ENCODE assay signal across 8 mouse cellular contexts in genomic region chr11:50226406-50226805, GRCm38 (mm10). TPM values are rescaled to one million over a fixed set of nuclear protein-coding genes. Genes with fewer than 3 reads are reported as not detected.
A peak's percentile ranks its signal among the peaks of the same experiment; 100 is the strongest.
DNase-seq lines count a peak whose midpoint lies in the region; ATAC-seq and TF ChIP-seq lines count a peak whose summit lies in the region.

No protein-coding gene starts in this region.

- H3K36me3 ChIP-seq in lung, embryonic 14.5 days (ENCODE audit: insufficient read depth): 0 out of 2 replicates have a peak, but pooled peaks cover 5% of the 10 kb centered on the region
- peaks cover 3% of the 10 kb centered on the region; the same call in 1 of the 2 replicates for H3K36me3 ChIP-seq in embryonic facial prominence, embryonic 15.5 days
- no peaks in the 10 kb centered on the region for H3K36me3 ChIP-seq in intestine, embryonic 15.5 days
- 0 out of 2 replicates have a peak, but pooled peaks cover 3% of the 10 kb centered on the region for H3K36me3 ChIP-seq in neural tube, embryonic 14.5 days (ENCODE audit: control insufficient read depth, insufficient read depth, low read length)

- no peak for ATAC-seq in lung, embryonic 14.5 days (ENCODE audit: insufficient read depth)
- no peak for ATAC-seq in embryonic facial prominence, embryonic 15.5 days (ENCODE audit: insufficient number of reproducible peaks, low FRiP score, low TSS enrichment, low read depth)
- no peak for ATAC-seq in intestine, embryonic 15.5 days
- no peak for ATAC-seq in neural tube, embryonic 14.5 days (ENCODE audit: low read depth)
- ATAC-seq in CD4-positive, CD25-positive, alpha-beta regulatory T cell, adult 4 months: no peak

- peak overlapping the region; percentile 89; the same call in 1 of the 2 replicates for H3K27ac ChIP-seq in lung, embryonic 14.5 days (ENCODE audit: low read depth)
- no peak overlapping the region for H3K27ac ChIP-seq in embryonic facial prominence, embryonic 15.5 days (replicated peaks)
- H3K27ac ChIP-seq in intestine, embryonic 15.5 days: 0 out of 2 replicates have a peak overlapping the region, but pooled peaks have one; percentile 91
- peak overlapping the region; percentile 93; the same call in 1 of the 2 replicates for H3K27ac ChIP-seq in neural tube, embryonic 14.5 days (ENCODE audit: low read depth, low read length)

- H3K4me3 ChIP-seq in lung, embryonic 14.5 days (ENCODE audit: low read depth, low read length): peak overlapping the region; percentile 87
- peak overlapping the region; percentile 86 for H3K4me3 ChIP-seq in embryonic facial prominence, embryonic 15.5 days (replicated peaks)
- peak overlapping the region; percentile 95 for H3K4me3 ChIP-seq in intestine, embryonic 15.5 days (replicated peaks)
- H3K4me3 ChIP-seq in neural tube, embryonic 14.5 days (ENCODE audit: low read depth, low read length): peak overlapping the region; percentile 84

- TF ChIP-seq CTCF in lung, embryonic 14.5 days (IDR thresholded peaks at IDR 0.05; ENCODE audit: low read depth): no peak

- peak overlapping the region; percentile 89 for H3K4me2 ChIP-seq in lung, embryonic 14.5 days
- peak overlapping the region; percentile 93 for H3K4me2 ChIP-seq in embryonic facial prominence, embryonic 15.5 days (replicated peaks)
- H3K4me2 ChIP-seq in intestine, embryonic 15.5 days (replicated peaks): peak overlapping the region; percentile 94
- H3K4me2 ChIP-seq in neural tube, embryonic 14.5 days (ENCODE audit: low read depth, low read length): peak overlapping the region; percentile 97

- H3K4me1 ChIP-seq in lung, embryonic 14.5 days (ENCODE audit: insufficient read depth): peaks cover 24% of the 10 kb centered on the region
- H3K4me1 ChIP-seq in embryonic facial prominence, embryonic 15.5 days: peaks cover 47% of the 10 kb centered on the region
- peaks cover 42% of the 10 kb centered on the region for H3K4me1 ChIP-seq in intestine, embryonic 15.5 days (replicated peaks)
- H3K4me1 ChIP-seq in neural tube, embryonic 14.5 days (ENCODE audit: control insufficient read depth, insufficient read depth, low read length): peaks cover 34% of the 10 kb centered on the region

- no peak for DNase-seq in lung, embryonic 14.5 days
- no peak for DNase-seq in lung, postnatal 14 days
- no peak for DNase-seq in ovary, postnatal 36 days (ENCODE audit: low spot score)
- no peak for DNase-seq in right cerebral cortex, adult 18-20 months

- H3K9ac ChIP-seq in lung, embryonic 14.5 days: peak overlapping the region; percentile 89
- no peak overlapping the region for H3K9ac ChIP-seq in embryonic facial prominence, embryonic 15.5 days
- peak overlapping the region; percentile 94 for H3K9ac ChIP-seq in intestine, embryonic 15.5 days
- peak overlapping the region; percentile 97 for H3K9ac ChIP-seq in neural tube, embryonic 14.5 days (replicated peaks; ENCODE audit: low read depth, low read length)

- H3K9me3 ChIP-seq in lung, embryonic 14.5 days (ENCODE audit: low read depth, low read length): no peaks in the 10 kb centered on the region
- H3K9me3 ChIP-seq in embryonic facial prominence, embryonic 15.5 days (replicated peaks): no peaks in the 10 kb centered on the region
- no peaks in the 10 kb centered on the region for H3K9me3 ChIP-seq in intestine, embryonic 15.5 days
- no peaks in the 10 kb centered on the region for H3K9me3 ChIP-seq in neural tube, embryonic 14.5 days (ENCODE audit: control insufficient read depth, low read length)

- H3K27me3 ChIP-seq in lung, embryonic 14.5 days (ENCODE audit: insufficient read depth, low read length): no peaks in the 10 kb centered on the region
- no peaks in the 10 kb centered on the region for H3K27me3 ChIP-seq in embryonic facial prominence, embryonic 15.5 days
- H3K27me3 ChIP-seq in intestine, embryonic 15.5 days (replicated peaks): no peaks in the 10 kb centered on the region
- no peaks in the 10 kb centered on the region for H3K27me3 ChIP-seq in neural tube, embryonic 14.5 days (ENCODE audit: control insufficient read depth, insufficient read depth, low read length)

- WGBS in lung, embryonic 14.5 days: 24% methylated on average over 2 of the region's 2 CpGs
- WGBS in embryonic facial prominence, embryonic 15.5 days: 48% methylated on average over 2 of the region's 2 CpGs
- 34% methylated on average over 2 of the region's 2 CpGs for WGBS in intestine, embryonic 15.5 days
- 31% methylated on average over 2 of the region's 2 CpGs for WGBS in neural tube, embryonic 14.5 days

RNA-seq across cellular contexts. Expression of gene Ltc4s, which starts 12.0 kb away (rescaled TPM):
- polyA plus RNA-seq in lung, embryonic 14.5 days (2014; fragmentation: Nextera tagmentation; extraction: Ambion mirVana): 2.1 and 3.2 TPM in 2 replicates
- polyA plus RNA-seq in embryonic facial prominence, embryonic 15.5 days (2015; fragmentation: Nextera tagmentation; extraction: Ambion mirVana): 2.5 and 4.0 TPM in 2 replicates
- polyA plus RNA-seq in intestine, embryonic 15.5 days (2015; fragmentation: Nextera tagmentation; extraction: Ambion mirVana): 3.9 and 4.2 TPM in 2 replicates
- 1.3 and 3.3 TPM in 2 replicates for polyA plus RNA-seq in neural tube, embryonic 14.5 days (2014; fragmentation: Nextera tagmentation; extraction: Ambion mirVana)
- not detected for polyA plus RNA-seq in CD4-positive, CD25-positive, alpha-beta regulatory T cell, adult 4 months (2017; shearing (Covaris generic))

RNA-seq across cellular contexts. Expression of gene Mgat4b, which starts 15.7 kb away (rescaled TPM):
- polyA plus RNA-seq in lung, embryonic 14.5 days (2014; fragmentation: Nextera tagmentation; extraction: Ambion mirVana): 32.8 and 44.2 TPM in 2 replicates
- 26.7 and 32.1 TPM in 2 replicates for polyA plus RNA-seq in embryonic facial prominence, embryonic 15.5 days (2015; fragmentation: Nextera tagmentation; extraction: Ambion mirVana)
- 29.5 and 31.5 TPM in 2 replicates for polyA plus RNA-seq in intestine, embryonic 15.5 days (2015; fragmentation: Nextera tagmentation; extraction: Ambion mirVana)
- 52.0 and 53.6 TPM in 2 replicates for polyA plus RNA-seq in neural tube, embryonic 14.5 days (2014; fragmentation: Nextera tagmentation; extraction: Ambion mirVana)
- polyA plus RNA-seq in CD4-positive, CD25-positive, alpha-beta regulatory T cell, adult 4 months (2017; shearing (Covaris generic)): 1 to 10 TPM; 1.1 to 1.7 TPM

RNA-seq across cellular contexts. Expression of gene Sqstm1, which starts 15.8 kb away (rescaled TPM):
- 205 and 209 TPM in 2 replicates for polyA plus RNA-seq in lung, embryonic 14.5 days (2014; fragmentation: Nextera tagmentation; extraction: Ambion mirVana)
- 272 TPM in 2 replicates for polyA plus RNA-seq in embryonic facial prominence, embryonic 15.5 days (2015; fragmentation: Nextera tagmentation; extraction: Ambion mirVana)
- 189 and 205 TPM in 2 replicates for polyA plus RNA-seq in intestine, embryonic 15.5 days (2015; fragmentation: Nextera tagmentation; extraction: Ambion mirVana)
- polyA plus RNA-seq in neural tube, embryonic 14.5 days (2014; fragmentation: Nextera tagmentation; extraction: Ambion mirVana): 377 and 383 TPM in 2 replicates
- 10 to 100 TPM; 74.8 to 88.4 TPM for polyA plus RNA-seq in CD4-positive, CD25-positive, alpha-beta regulatory T cell, adult 4 months (2017; shearing (Covaris generic))

RNA-seq across cellular contexts. Expression of gene Mrnip, which starts 52.2 kb away (rescaled TPM):
- 18.4 and 20.3 TPM in 2 replicates for polyA plus RNA-seq in lung, embryonic 14.5 days (2014; fragmentation: Nextera tagmentation; extraction: Ambion mirVana)
- 19.3 and 19.7 TPM in 2 replicates for polyA plus RNA-seq in embryonic facial prominence, embryonic 15.5 days (2015; fragmentation: Nextera tagmentation; extraction: Ambion mirVana)
- 9.6 and 12.5 TPM in 2 replicates for polyA plus RNA-seq in intestine, embryonic 15.5 days (2015; fragmentation: Nextera tagmentation; extraction: Ambion mirVana)
- polyA plus RNA-seq in neural tube, embryonic 14.5 days (2014; fragmentation: Nextera tagmentation; extraction: Ambion mirVana): 38.1 and 48.3 TPM in 2 replicates
- 10 to 100 TPM in 1 of 2 experiments, 1 to 10 TPM in 1; 7.9 to 11.7 TPM for polyA plus RNA-seq in CD4-positive, CD25-positive, alpha-beta regulatory T cell, adult 4 months (2017; shearing (Covaris generic))

Comparison
In these comparisons a context has a peak if more than half of its experiments do, and no peak if none do; other contexts are left out.
1. RNA of gene Mgat4b, which starts 15.7 kb away (polyA plus RNA-seq): 52.0 to 53.6 TPM in neural tube, embryonic 14.5 days, 32.8 to 44.2 TPM in lung, embryonic 14.5 days, 26.7 to 32.1 TPM in embryonic facial prominence, embryonic 15.5 days and 29.5 to 31.5 TPM in intestine, embryonic 15.5 days; 1.1 to 1.7 TPM in CD4-positive, CD25-positive, alpha-beta regulatory T cell, adult 4 months; every median in the first group is over 10 times any median in the second.
2. Peak in every context shown above with its lines, with median percentiles within 50 percentile points of each other: H3K4me2 ChIP-seq and H3K4me3 ChIP-seq.